Mouse (Mus musculus) G1E (cell line): Measurements from ENCODE around the gene Gpr15.

Source experiments
- CTCF ChIP-seq: IDR thresholded peaks from 2 replicates; pipeline ENCODE4 v1.5.1; 2012; ENCODE audit warnings: low read depth, low read length, inconsistent platforms, mixed read lengths
- GATA1 ChIP-seq: IDR thresholded peaks from 2 replicates; pipeline ENCODE4 v1.6.1; 2012; ENCODE audit warnings: borderline replicate concordance, low read length, inconsistent platforms, mixed read lengths
- POLR2AphosphoS5 ChIP-seq: IDR thresholded peaks from 2 replicates; pipeline ENCODE4 v1.6.1; 2012; ENCODE audit warnings: low read depth, low read length, inconsistent platforms; ENCODE audit not compliant: insufficient replicate concordance
- TAL1 ChIP-seq: conservative IDR thresholded peaks from 2 replicates; pipeline ENCODE4 v1.6.1; 2012; ENCODE audit warnings: low read depth, low read length, inconsistent platforms, mixed read lengths

DNA sequence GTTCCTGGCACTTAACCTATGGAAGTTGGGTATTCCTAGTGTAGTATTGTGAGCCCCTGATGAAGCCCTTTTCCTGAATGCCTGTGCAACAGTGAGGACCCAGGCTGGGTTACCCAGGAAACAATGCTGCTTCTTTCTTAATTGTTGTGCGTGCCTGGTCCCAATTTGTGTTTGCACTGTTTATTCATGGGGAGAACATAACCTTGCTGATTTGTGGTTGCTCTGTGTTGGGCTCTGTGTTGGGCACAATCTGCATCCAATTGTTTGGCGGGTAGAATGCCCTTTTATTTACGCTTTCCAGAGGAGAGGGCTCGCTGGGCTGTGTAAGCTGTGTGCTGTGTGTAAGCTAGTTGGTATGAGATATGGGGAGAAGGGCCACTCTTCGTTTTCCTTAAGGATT is 41.4 kb downstream of the Gpr15 start:
- TF ChIP-seq CTCF (no peak), GATA1 (no peak), POLR2AphosphoS5 (no peak; the same call in 1 of the 2 replicates), TAL1 (no peak)
